Mouse (Mus musculus) ES-Bruce4 (cell line): Measurements from ENCODE around the gene Mettl7a3. TPM values are rescaled to one million over a fixed set of nuclear protein-coding genes. Genes with fewer than 3 reads are reported as not detected.

Source experiments
- H3K27ac ChIP-seq: 2 replicates; pipeline ENCODE4 v1.5.1; 2012; ENCODE audit warnings: low read length, inconsistent platforms; ENCODE audit not compliant: insufficient read depth
- H3K27me3 ChIP-seq: 2 replicates; pipeline ENCODE4 v1.6.1; 2012; ENCODE audit warnings: mild to moderate bottlenecking, low read length, inconsistent platforms; ENCODE audit not compliant: control insufficient read depth, poor library complexity, insufficient read depth, severe bottlenecking
- H3K36me3 ChIP-seq: 2 replicates; pipeline ENCODE4 v1.6.1; 2012; ENCODE audit warnings: inconsistent platforms, mild to moderate bottlenecking, low read length, moderate library complexity; ENCODE audit not compliant: control insufficient read depth, poor library complexity, insufficient read depth, severe bottlenecking
- H3K4me1 ChIP-seq: one replicate; pipeline ENCODE4 v1.8.1; 2011; ENCODE audit warnings: low read length; ENCODE audit not compliant: control insufficient read depth, insufficient read depth
- H3K4me3 ChIP-seq: 2 replicates; pipeline ENCODE4 v1.5.1; 2011; ENCODE audit warnings: low read depth, mild to moderate bottlenecking, low read length
- H3K9ac ChIP-seq: 2 replicates; pipeline ENCODE4 v1.6.1; 2012; ENCODE audit warnings: low read depth, mild to moderate bottlenecking, inconsistent platforms; ENCODE audit not compliant: poor library complexity, severe bottlenecking
- H3K9me3 ChIP-seq: replicated peaks from 2 replicates; pipeline ENCODE4 v1.6.1; 2012; ENCODE audit warnings: mild to moderate bottlenecking, low read length, inconsistent platforms; ENCODE audit not compliant: control insufficient read depth, poor library complexity, insufficient read depth, severe bottlenecking
- CTCF ChIP-seq: IDR thresholded peaks from one replicate; pipeline ENCODE4 v1.8.1; 2011; ENCODE audit warnings: low read depth, low read length
- EP300 ChIP-seq: IDR thresholded peaks from 2 replicates; pipeline ENCODE4 v1.6.1; 2011; ENCODE audit warnings: low read depth, low read length; ENCODE audit not compliant: insufficient read depth
- POLR2A ChIP-seq: IDR thresholded peaks from one replicate; pipeline ENCODE4 v1.8.1; 2011; ENCODE audit warnings: low read length; ENCODE audit not compliant: insufficient read depth
- polyA plus RNA-seq: library from polyadenylated mRNA; stranded (reverse); fragments of >200 nt; gene quantifications from 2 replicates; pipeline ENCODE4 v1.2.4, GENCODE M21; 2011; ENCODE audit warnings: low read depth; ENCODE audit not compliant: missing spikeins, insufficient read depth, insufficient read length

Gene Mettl7a3
- polyA plus RNA-seq, 1 experiment, result not detected

GRCm38 (mm10) chr15:100380104-100380503 is 45.4 kb downstream of the Mettl7a3 start:
- TF ChIP-seq EP300 (no peak), POLR2A (no peak), CTCF (no peak)
- H3K27me3 ChIP-seq, result no peaks in the 10 kb centered on the region
- H3K36me3 ChIP-seq, result no peaks in the 10 kb centered on the region
- no peak overlapping the region for H3K4me3 ChIP-seq
- H3K9me3 ChIP-seq, result no peaks in the 10 kb centered on the region
- no peak overlapping the region for H3K27ac ChIP-seq
- no peak overlapping the region for H3K9ac ChIP-seq
- H3K4me1 ChIP-seq, result no peaks in the 10 kb centered on the region

GRCm38 (mm10) chr15:100385705-100386104 is 51.0 kb downstream of the Mettl7a3 start:
- Histone ChIP-seq H3K9me3 (no peaks in the 10 kb centered on the region), H3K27ac (no peak overlapping the region), H3K4me1 (no peaks in the 10 kb centered on the region), H3K9ac (no peak overlapping the region), H3K27me3 (no peaks in the 10 kb centered on the region), H3K36me3 (no peaks in the 10 kb centered on the region), H3K4me3 (no peak overlapping the region)
- no peak for TF ChIP-seq CTCF
- TF ChIP-seq POLR2A, result no peak
- TF ChIP-seq EP300, result no peak

DNA sequence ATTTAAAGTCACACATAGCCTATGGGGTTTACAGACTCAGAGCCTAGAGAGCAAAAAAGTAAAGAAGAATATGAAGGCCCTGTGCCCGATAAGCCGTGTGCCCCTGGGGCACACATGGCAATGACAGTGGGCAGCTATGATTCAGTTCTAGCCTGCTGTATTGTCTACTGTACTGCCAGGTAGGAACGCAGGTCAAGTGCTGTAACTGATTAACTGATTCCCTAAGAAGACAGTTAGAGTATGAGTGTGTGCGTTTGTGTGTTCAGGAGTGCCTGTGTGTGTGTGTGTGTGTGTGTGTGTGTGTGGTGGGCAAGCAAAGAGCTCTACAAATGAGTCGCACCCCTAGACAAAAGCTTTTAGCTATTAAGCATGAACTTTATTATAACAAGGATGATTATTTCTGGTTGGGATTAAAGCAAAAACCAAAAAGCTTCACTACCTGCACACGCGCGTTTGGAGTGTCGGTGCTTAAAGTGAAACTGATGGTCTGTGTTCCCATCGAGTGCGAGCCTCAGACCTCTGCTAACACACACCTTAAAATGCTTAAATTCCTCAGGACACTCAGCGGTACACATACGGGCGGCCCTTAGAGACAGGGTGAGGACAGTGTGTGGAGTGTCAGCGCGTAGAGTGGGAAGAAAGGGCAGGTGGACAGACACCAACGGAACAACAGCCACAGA is 53.0 kb downstream of the Mettl7a3 start:
- no peak overlapping the region for H3K27ac ChIP-seq
- TF ChIP-seq POLR2A, result no peak
- H3K4me3 ChIP-seq, result no peak overlapping the region
- no peaks in the 10 kb centered on the region for H3K36me3 ChIP-seq
- no peaks in the 10 kb centered on the region for H3K9me3 ChIP-seq
- H3K9ac ChIP-seq, result no peak overlapping the region
- no peaks in the 10 kb centered on the region for H3K27me3 ChIP-seq
- no peaks in the 10 kb centered on the region for H3K4me1 ChIP-seq

GRCm38 (mm10) chr15:100388224-100388835 is 53.6 kb downstream of the Mettl7a3 start:
- TF ChIP-seq CTCF, result no peak
- no peak for TF ChIP-seq EP300
- TF ChIP-seq POLR2A, result no peak
- no peak overlapping the region for H3K9ac ChIP-seq
- no peaks in the 10 kb centered on the region for H3K9me3 ChIP-seq
- no peaks in the 10 kb centered on the region for H3K27me3 ChIP-seq
- H3K4me3 ChIP-seq, result no peak overlapping the region
- no peak overlapping the region for H3K27ac ChIP-seq
- H3K4me1 ChIP-seq, result no peaks in the 10 kb centered on the region
- no peaks in the 10 kb centered on the region for H3K36me3 ChIP-seq

DNA sequence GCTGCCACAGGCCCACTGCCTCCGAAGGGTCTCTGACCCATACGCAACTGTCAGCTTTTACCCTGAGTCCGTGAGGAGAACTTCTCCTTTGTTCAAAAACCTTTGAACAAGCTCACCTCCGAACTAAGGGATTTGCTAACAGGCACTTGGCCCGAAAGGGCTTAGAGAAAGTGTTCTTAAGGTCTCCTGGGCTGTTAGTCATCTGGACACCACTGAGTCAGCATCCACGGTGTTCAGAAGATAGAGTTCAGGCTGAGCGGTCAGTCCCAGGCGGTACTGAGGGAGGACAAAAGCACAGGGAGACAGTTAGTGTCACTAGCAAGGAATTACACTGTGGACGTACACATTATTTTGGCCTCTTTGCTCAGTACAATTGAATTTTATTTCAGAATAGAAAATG is 54.2 kb downstream of the Mettl7a3 start:
- Histone ChIP-seq H3K9me3 (no peaks in the 10 kb centered on the region), H3K27ac (no peak overlapping the region), H3K9ac (no peak overlapping the region), H3K4me3 (no peak overlapping the region), H3K36me3 (no peaks in the 10 kb centered on the region), H3K27me3 (no peaks in the 10 kb centered on the region), H3K4me1 (no peaks in the 10 kb centered on the region)
- TF ChIP-seq EP300, result no peak
- TF ChIP-seq POLR2A, result no peak
- no peak for TF ChIP-seq CTCF

Other genes starting within 250 kb of the Mettl7a3 start
- 55.8 and 60.3 TPM in 2 replicates for gene Atf1, start 107.1 kb upstream of the Mettl7a3 start, polyA plus RNA-seq
- 3.2 and 4.1 TPM in 2 replicates for gene Tmprss12, start 54.1 kb upstream of the Mettl7a3 start, polyA plus RNA-seq
- 9.7 and 11.5 TPM in 2 replicates for gene Mettl7a1, start 30.8 kb upstream of the Mettl7a3 start, polyA plus RNA-seq
- gene Methig1, start 18.2 kb downstream of the Mettl7a3 start, polyA plus RNA-seq, result not detected in 2 replicates
- not detected in 2 replicates for gene Mettl7a2, start 18.3 kb downstream of the Mettl7a3 start, polyA plus RNA-seq
- not detected in 2 replicates for gene Higd1c, start 29.6 kb downstream of the Mettl7a3 start, polyA plus RNA-seq
- not detected in 2 replicates for gene Gm5475, start 87.2 kb downstream of the Mettl7a3 start, polyA plus RNA-seq
- 24.0 and 29.9 TPM in 2 replicates for gene Slc11a2, start 90.1 kb downstream of the Mettl7a3 start, polyA plus RNA-seq
- 9.5 and 10.3 TPM in 2 replicates for gene Letmd1, start 134.1 kb downstream of the Mettl7a3 start, polyA plus RNA-seq
- 6.6 and 6.8 TPM in 2 replicates for gene Csrnp2, start 160.6 kb downstream of the Mettl7a3 start, polyA plus RNA-seq
- 14.2 and 15.7 TPM in 2 replicates for gene Tfcp2, start 217.1 kb downstream of the Mettl7a3 start, polyA plus RNA-seq